Mouse (Mus musculus) neural tube, embryonic 13.5 days (tissue): Measurements from ENCODE around the gene BC005561. TPM values are rescaled to one million over a fixed set of nuclear protein-coding genes. Genes with fewer than 3 reads are reported as not detected.
"Not testable (repeated sequence)": the region's sequence is repeated elsewhere in the genome, so short reads cannot be mapped to it uniquely, and the experiment has no call there.

Experiments used
- ATAC-seq: fragments of 200-750 bp; cut with Nextera tagmentation; 2 replicates; pipeline ENCODE4 v1.8.0; 2017; ENCODE audit warnings: low read depth, mild to moderate bottlenecking, moderate TSS enrichment, moderate library complexity
- H3K27ac ChIP-seq: fragments of 300-500 bp; sonication (generic); replicated peaks from 2 replicates; pipeline ENCODE4 v1.5.1; 2015; ENCODE audit warnings: moderate library complexity, mild to moderate bottlenecking, inconsistent platforms
- H3K27me3 ChIP-seq: fragments of 300-500 bp; sonication (generic); 2 replicates; pipeline ENCODE4 v1.6.1; 2015; ENCODE audit warnings: mild to moderate bottlenecking, inconsistent platforms
- H3K36me3 ChIP-seq: fragments of 300-500 bp; sonication (generic); 2 replicates; pipeline ENCODE4 v1.6.1; 2015; ENCODE audit warnings: mild to moderate bottlenecking, inconsistent platforms
- H3K4me1 ChIP-seq: fragments of 300-500 bp; sonication (generic); replicated peaks from 2 replicates; pipeline ENCODE4 v1.6.1; 2015; ENCODE audit warnings: inconsistent platforms
- H3K4me2 ChIP-seq: fragments of 300-500 bp; sonication (generic); 2 replicates; pipeline ENCODE4 v1.6.1; 2015; ENCODE audit warnings: inconsistent platforms, mild to moderate bottlenecking, moderate library complexity
- H3K4me3 ChIP-seq: fragments of 300-500 bp; sonication (generic); 2 replicates; pipeline ENCODE4 v1.5.1; 2015; ENCODE audit warnings: mild to moderate bottlenecking, inconsistent platforms
- H3K9ac ChIP-seq: fragments of 300-500 bp; sonication (generic); 2 replicates; pipeline ENCODE4 v1.6.1; 2015; ENCODE audit warnings: moderate library complexity, mild to moderate bottlenecking, inconsistent platforms
- H3K9me3 ChIP-seq: fragments of 300-500 bp; sonication (generic); 2 replicates; pipeline ENCODE4 v1.6.1; 2016; ENCODE audit warnings: inconsistent platforms
- WGBS: fragments of 180-500 bp; shearing (Covaris S2); methylation state at CpG from one replicate; pipeline ENCODE4 v1.1.7; 2015; 5-methylcytosine and 5-hydroxymethylcytosine counted together
- polyA plus RNA-seq: library from polyadenylated mRNA; unstranded; fragments of >200 nt; fragmentation: Nextera tagmentation; extraction: Ambion mirVana; gene quantifications from 2 replicates; pipeline ENCODE4 v1.2.1, GENCODE M21; 2015

The BC005561 gene
- polyA plus RNA-seq, 1 experiment from 2014 or later: 14.3 TPM

- ATAC-seq: no peak
- WGBS: 73% methylated on average over 8 of the region's 8 CpGs
- Histone ChIP-seq H3K9ac (no peak overlapping the region), H3K27me3 (no peaks in the 10 kb centered on the region), H3K4me2 (no peak overlapping the region), H3K27ac (no peak overlapping the region), H3K4me1 (no peaks in the 10 kb centered on the region), H3K4me3 (no peak overlapping the region), H3K9me3 (no peaks in the 10 kb centered on the region), H3K36me3 (peaks cover 83% of the 10 kb centered on the region)
These were observed 25.3 kb upstream of the BC005561 start for GRCm38 (mm10) chr5:104482856-104483255.

DNA sequence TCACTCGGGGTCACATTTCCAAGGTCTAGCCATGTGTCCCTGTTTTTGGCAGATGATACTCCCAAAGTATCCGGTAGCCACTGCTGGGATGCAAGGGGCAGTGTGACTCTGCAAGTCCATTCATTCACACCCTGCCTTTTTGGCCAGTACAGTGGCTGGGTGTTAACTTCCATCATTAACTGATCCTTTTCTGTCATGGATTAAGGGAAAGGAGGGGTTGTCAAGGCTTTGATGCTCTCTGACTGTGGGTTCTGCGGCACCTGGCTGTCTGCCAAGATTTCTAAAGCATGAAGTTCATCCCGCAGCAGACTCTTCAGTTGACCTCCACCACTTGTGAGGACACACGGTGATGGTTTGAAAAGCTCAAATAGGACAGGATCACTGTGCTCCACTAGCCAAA is 16.6 kb upstream of the BC005561 start:
- ATAC-seq: no peak

GRCm38 (mm10) chr5:104504883-104505282 is 3.3 kb upstream of the BC005561 start:
- no peak for ATAC-seq
- WGBS: 91% methylated on average over 2 of the region's 2 CpGs
- H3K4me1 ChIP-seq: peaks cover 12% of the 10 kb centered on the region
- no peak overlapping the region for H3K27ac ChIP-seq
- H3K4me3 ChIP-seq: no peak overlapping the region
- no peak overlapping the region for H3K9ac ChIP-seq
- H3K27me3 ChIP-seq: no peaks in the 10 kb centered on the region
- H3K36me3 ChIP-seq: peaks cover 32% of the 10 kb centered on the region
- no peaks in the 10 kb centered on the region for H3K9me3 ChIP-seq
- H3K4me2 ChIP-seq: no peak overlapping the region

More for the DNA sequence above, 16.6 kb upstream of the BC005561 start:
- no peak overlapping the region for H3K9ac ChIP-seq
- H3K4me2 ChIP-seq: no peak overlapping the region
- H3K4me3 ChIP-seq: no peak overlapping the region
- WGBS: 71% methylated on average over 5 of the region's 5 CpGs
- H3K27ac ChIP-seq: no peak overlapping the region
- no peaks in the 10 kb centered on the region for H3K27me3 ChIP-seq
- H3K4me1 ChIP-seq: no peaks in the 10 kb centered on the region
- peaks cover 85% of the 10 kb centered on the region for H3K36me3 ChIP-seq
- no peaks in the 10 kb centered on the region for H3K9me3 ChIP-seq

DNA sequence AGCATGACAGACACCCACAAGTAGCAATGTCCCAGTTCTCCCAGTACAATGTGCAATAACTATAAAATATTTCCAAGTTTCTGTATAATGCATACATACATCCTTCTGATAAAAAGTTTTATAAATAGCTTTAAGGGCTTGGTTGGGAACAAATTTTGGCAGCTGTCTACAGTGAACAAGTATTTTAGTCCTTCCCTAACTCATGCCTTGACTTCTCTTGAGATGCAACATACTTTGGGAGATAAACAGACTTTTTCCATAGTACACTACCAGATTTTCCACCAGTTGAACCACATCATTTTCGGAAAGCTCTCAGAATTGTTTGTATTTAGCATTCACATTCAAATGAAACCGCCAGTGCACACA is 340 bp upstream of the BC005561 start:
- Histone ChIP-seq H3K27me3 (no peaks in the 10 kb centered on the region), H3K4me1 (peaks cover 19% of the 10 kb centered on the region), H3K4me2 (peak overlapping the region; percentile 76), H3K4me3 (peak overlapping the region; percentile 85), H3K27ac (no peak overlapping the region), H3K9ac (no peak overlapping the region), H3K36me3 (peaks cover 15% of the 10 kb centered on the region), H3K9me3 (no peaks in the 10 kb centered on the region)
- WGBS: 2% methylated on average over 2 of the region's 2 CpGs
- ATAC-seq: peak; percentile 36

- 90% methylated on average over 3 of the region's 3 CpGs for WGBS
- Histone ChIP-seq H3K4me1 (peaks cover 19% of the 10 kb centered on the region), H3K36me3 (peaks cover 25% of the 10 kb centered on the region), H3K9me3 (peaks cover 24% of the 10 kb centered on the region), H3K9ac (no peak overlapping the region), H3K27ac (no peak overlapping the region), H3K27me3 (no peaks in the 10 kb centered on the region), H3K4me2 (no peak overlapping the region), H3K4me3 (no peak overlapping the region)
- no peak for ATAC-seq
These were observed 3.1 kb downstream of the BC005561 start for GRCm38 (mm10) chr5:104511211-104511610.

- Histone ChIP-seq H3K4me2 (no peak overlapping the region), H3K27me3 (no peaks in the 10 kb centered on the region), H3K9me3 (peaks cover 6% of the 10 kb centered on the region; the same call in 1 of the 2 replicates), H3K4me3 (no peak overlapping the region), H3K9ac (no peak overlapping the region), H3K27ac (no peak overlapping the region), H3K36me3 (peaks cover 61% of the 10 kb centered on the region), H3K4me1 (no peaks in the 10 kb centered on the region)
- 94% methylated on average over 1 of the region's 1 CpGs for WGBS
- ATAC-seq: no peak
These were observed 30.5 kb downstream of the BC005561 start for GRCm38 (mm10) chr5:104538612-104539011.

GRCm38 (mm10) chr5:104539331-104539730 is 31.2 kb downstream of the BC005561 start:
- Histone ChIP-seq H3K4me2 (no peak overlapping the region), H3K9ac (no peak overlapping the region), H3K36me3 (peaks cover 69% of the 10 kb centered on the region), H3K27me3 (no peaks in the 10 kb centered on the region), H3K27ac (no peak overlapping the region), H3K4me3 (no peak overlapping the region), H3K9me3 (peaks cover 6% of the 10 kb centered on the region; the same call in 1 of the 2 replicates), H3K4me1 (no peaks in the 10 kb centered on the region)
- 96% methylated on average over 4 of the region's 4 CpGs for WGBS
- ATAC-seq: no peak

- H3K9me3 ChIP-seq, H3K4me2 ChIP-seq, ATAC-seq, H3K27me3 ChIP-seq, H3K4me3 ChIP-seq, H3K27ac ChIP-seq, H3K9ac ChIP-seq, H3K36me3 ChIP-seq: not testable (repeated sequence)
- WGBS: 61% methylated on average over 1 of the region's 1 CpGs
- H3K4me1 ChIP-seq: peaks cover 11% of the 10 kb centered on the region
These were observed 59.9 kb downstream of the BC005561 start for GRCm38 (mm10) chr5:104568079-104568478.

GRCm38 (mm10) chr5:104570766-104571165 is 62.6 kb downstream of the BC005561 start:
- Histone ChIP-seq H3K4me3 (peak overlapping the region; percentile 56), H3K4me2 (peak overlapping the region; percentile 58), H3K9ac (peak overlapping the region; percentile 83), H3K27me3 (no peaks in the 10 kb centered on the region), H3K9me3 (peaks cover 19% of the 10 kb centered on the region), H3K36me3 (peaks cover 20% of the 10 kb centered on the region), H3K27ac (peak overlapping the region; percentile 89), H3K4me1 (peaks cover 11% of the 10 kb centered on the region)
- 35% methylated on average over 6 of the region's 6 CpGs for WGBS
- peak; percentile 49 for ATAC-seq

DNA sequence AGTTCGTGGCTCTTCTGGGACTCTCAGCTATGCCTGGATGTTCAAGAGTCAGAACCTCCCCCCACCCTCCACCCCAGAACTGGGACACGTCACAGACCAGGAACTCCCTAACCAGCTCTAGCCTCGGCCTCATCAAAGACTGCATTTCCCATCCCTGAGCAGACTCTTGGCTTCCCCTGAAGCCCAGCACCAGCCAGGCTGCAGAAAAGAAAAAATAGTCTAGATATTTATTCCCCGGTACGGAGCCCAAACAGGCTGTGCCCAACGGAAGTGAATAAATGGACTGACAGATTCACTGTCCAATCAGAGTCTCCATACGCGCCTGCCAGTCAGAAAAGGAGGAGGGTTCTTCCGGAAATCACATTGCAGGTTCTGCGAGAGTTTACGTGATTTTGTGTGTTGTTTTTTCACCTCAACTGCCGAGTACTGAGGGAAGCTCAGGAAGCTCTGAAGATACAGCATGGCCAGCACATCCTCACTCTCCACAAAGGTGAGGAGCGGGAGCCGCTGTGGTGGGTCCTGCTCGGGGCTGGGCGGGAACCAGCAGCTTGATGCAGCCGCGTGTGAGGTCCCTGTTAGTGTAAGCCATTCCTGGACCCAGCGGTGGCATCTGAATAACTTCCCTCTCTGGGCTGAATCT is 63.2 kb downstream of the BC005561 start:
- WGBS: 4% methylated on average over 18 of the region's 19 CpGs
- Histone ChIP-seq H3K27ac (peak overlapping the region; percentile 89), H3K9me3 (peaks cover 19% of the 10 kb centered on the region), H3K36me3 (peaks cover 21% of the 10 kb centered on the region), H3K4me3 (peak overlapping the region; percentile 56), H3K4me1 (peaks cover 11% of the 10 kb centered on the region), H3K4me2 (peak overlapping the region; percentile 58), H3K9ac (peak overlapping the region; percentile 83)
- ATAC-seq: peak; percentile 98
- H3K27me3 ChIP-seq: not testable (repeated sequence)

Other genes with a start within 250 kb of the BC005561 start
- gene Ibsp, start 209.2 kb upstream of the BC005561 start, polyA plus RNA-seq: 0.21 and 1.6 TPM in 2 replicates
- gene Mepe, start 183.0 kb upstream of the BC005561 start, polyA plus RNA-seq: not detected in 2 replicates
- gene Spp1, start 73.2 kb upstream of the BC005561 start, polyA plus RNA-seq: 14.1 and 14.6 TPM in 2 replicates
- gene Pkd2, start 48.9 kb upstream of the BC005561 start, polyA plus RNA-seq: 9.4 and 9.6 TPM in 2 replicates